Comparison of ENCODE assay signal across 25 mouse cellular contexts in the genomic region with DNA sequence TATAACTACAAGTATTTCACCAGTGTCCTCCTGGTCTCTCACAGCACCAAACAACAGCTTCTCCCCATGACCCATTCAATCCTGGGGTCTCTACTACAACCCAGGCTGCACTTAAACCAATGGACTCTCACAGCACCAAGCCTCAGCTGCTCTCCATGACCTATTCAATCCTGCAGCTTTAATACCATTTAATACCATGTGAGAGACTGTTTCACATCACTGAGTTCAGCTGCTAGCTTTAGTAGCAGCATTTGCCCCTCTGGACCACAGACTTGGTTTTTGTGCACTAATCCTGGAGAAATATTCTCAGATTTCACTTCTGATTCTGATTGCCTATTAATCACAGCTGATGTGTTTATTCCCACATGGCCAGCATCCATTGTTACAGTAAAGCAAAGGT.
"Had no signal": no experiment of that assay in that cellular context is flagged by ENCODE, and none has a peak within 500 bp of the region (broad histone marks: within the 10 kb centered on the region; RNA-seq: fewer than 3 reads in every experiment).

No protein-coding gene starts in this region.

- DNase-seq: gastrocnemius, postnatal 14 days; gastrocnemius, postnatal 36 days; heart, adult 11 months; heart, adult 2 months; heart, postnatal 14 days; heart, postnatal 36 days; kidney, adult 11 months; kidney, adult 2 months; kidney, adult 9 months; kidney, postnatal 14 days; kidney, postnatal 36 days; layer of hippocampus, adult 9-11 months; layer of hippocampus, postnatal 36 days; liver; liver, embryonic 13.5 days had no signal

- H3K4me2 ChIP-seq: heart, embryonic 11.5 days; heart, embryonic 13.5 days; heart, embryonic 15.5 days; hindbrain, embryonic 13.5 days; hindbrain, embryonic 15.5 days; kidney, embryonic 15.5 days; liver, embryonic 11.5 days; liver, embryonic 13.5 days had no signal

- H3K4me3 ChIP-seq: heart, adult 2 months; heart, embryonic 13.5 days; heart, embryonic 15.5 days; hindbrain, embryonic 13.5 days; hindbrain, embryonic 15.5 days; kidney, embryonic 15.5 days; liver, embryonic 13.5 days had no signal

- ATAC-seq: hindbrain, postnatal 0 days; intestine, embryonic 16.5 days had no signal

- H3K27me3 ChIP-seq: heart, embryonic 13.5 days; heart, embryonic 15.5 days; hindbrain, embryonic 13.5 days; hindbrain, embryonic 15.5 days; kidney, embryonic 15.5 days; liver, embryonic 13.5 days had no signal

- H3K9me3 ChIP-seq: heart, embryonic 15.5 days; hindbrain, embryonic 13.5 days; hindbrain, embryonic 15.5 days; kidney, embryonic 15.5 days; liver, embryonic 13.5 days had no signal

- H3K36me3 ChIP-seq: heart, embryonic 13.5 days; heart, embryonic 15.5 days; hindbrain, embryonic 13.5 days; hindbrain, embryonic 15.5 days; kidney, embryonic 15.5 days; liver, embryonic 13.5 days had no signal

- H3K9ac ChIP-seq: heart, embryonic 13.5 days; heart, embryonic 15.5 days; hindbrain, embryonic 13.5 days; hindbrain, embryonic 15.5 days; kidney, embryonic 15.5 days; liver, embryonic 13.5 days had no signal

- H3K4me1 ChIP-seq: heart, embryonic 13.5 days; heart, embryonic 15.5 days; hindbrain, embryonic 13.5 days; hindbrain, embryonic 15.5 days; kidney, embryonic 15.5 days; liver, embryonic 13.5 days had no signal

- H3K27ac ChIP-seq: heart, adult 2 months; heart, embryonic 13.5 days; heart, embryonic 15.5 days; hindbrain, embryonic 13.5 days; hindbrain, embryonic 15.5 days; hindbrain, postnatal 0 days; kidney, embryonic 15.5 days; kidney, postnatal 0 days; liver, embryonic 13.5 days had no signal
